In the genomic region with DNA sequence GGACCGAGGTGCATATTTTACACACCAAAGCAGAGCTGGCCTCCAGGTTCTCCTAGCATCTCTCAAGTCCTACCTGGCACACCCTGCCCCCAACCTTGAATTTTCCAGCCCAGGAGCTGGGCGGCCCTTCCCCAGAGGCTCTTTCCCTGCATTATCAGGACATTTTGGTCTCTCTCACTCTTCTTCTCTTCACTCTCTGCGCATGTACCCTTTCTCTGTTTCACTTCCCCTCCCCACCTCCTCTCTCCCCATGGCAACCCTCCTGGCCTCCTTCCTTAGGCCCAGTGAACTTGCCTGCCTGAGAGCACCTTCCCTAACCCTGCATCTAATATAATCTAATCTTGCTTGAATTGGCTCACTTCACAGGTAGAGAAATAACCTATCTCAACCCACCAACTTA, we compare ENCODE assay signal across 17 mouse cellular contexts.
"Had no signal": no experiment of that assay in that cellular context is flagged by ENCODE, and none has a peak within 500 bp of the region (broad histone marks: within the 10 kb centered on the region; RNA-seq: fewer than 3 reads in every experiment).

No protein-coding gene starts in this region.

- H3K36me3 ChIP-seq: liver, embryonic 15.5 days; lung, embryonic 15.5 days; midbrain, embryonic 13.5 days; midbrain, embryonic 15.5 days; neural tube, embryonic 12.5 days had no signal

- H3K9me3 ChIP-seq: liver, embryonic 15.5 days; lung, embryonic 15.5 days; midbrain, embryonic 13.5 days; midbrain, embryonic 15.5 days; neural tube, embryonic 12.5 days had no signal

- H3K27ac ChIP-seq: liver, embryonic 15.5 days; lung, embryonic 15.5 days; macrophage; midbrain, embryonic 13.5 days; midbrain, embryonic 15.5 days; neural tube, embryonic 12.5 days had no signal

- H3K4me2 ChIP-seq: liver, embryonic 15.5 days; lung, embryonic 15.5 days; midbrain, embryonic 11.5 days; midbrain, embryonic 13.5 days; midbrain, embryonic 15.5 days; neural tube, embryonic 12.5 days had no signal

- H3K27me3 ChIP-seq: liver, embryonic 15.5 days; lung, embryonic 15.5 days; megakaryocyte, embryonic 14.5 days; midbrain, embryonic 13.5 days; midbrain, embryonic 15.5 days; neural tube, embryonic 12.5 days had no signal

- ATAC-seq: liver, postnatal 0 days; lung, postnatal 0 days; midbrain, embryonic 13.5 days; midbrain, embryonic 15.5 days had no signal

- H3K9ac ChIP-seq: liver, embryonic 15.5 days; liver, postnatal 0 days; lung, embryonic 15.5 days; midbrain, embryonic 13.5 days; midbrain, embryonic 15.5 days; neural tube, embryonic 12.5 days had no signal

- H3K4me3 ChIP-seq: liver, embryonic 15.5 days; lung, embryonic 15.5 days; megakaryocyte, embryonic 14.5 days; midbrain, embryonic 13.5 days; midbrain, embryonic 15.5 days; neural tube, embryonic 12.5 days had no signal

- DNase-seq: liver, postnatal 0 days; lung, adult 2 months; lung, postnatal 14 days; lung, postnatal 36 days; right cerebral cortex, postnatal 14 days; thymus, adult 18-20 months; thymus, postnatal 14 days; thymus, postnatal 36 days had no signal

- H3K4me1 ChIP-seq: liver, embryonic 15.5 days; lung, embryonic 15.5 days; megakaryocyte, embryonic 14.5 days; midbrain, embryonic 13.5 days; midbrain, embryonic 15.5 days; neural tube, embryonic 12.5 days had no signal
